ENCODE assay signal across 9 mouse cellular contexts in genomic region chr10:61879427-61879826, GRCm38 (mm10).
DNase-seq lines count a peak whose midpoint lies in the region; ATAC-seq lines count a peak whose summit lies in the region.
"Had no signal": no experiment of that assay in that cellular context is flagged by ENCODE, and none has a peak within 500 bp of the region (broad histone marks: within the 10 kb centered on the region; RNA-seq: fewer than 3 reads in every experiment).

No protein-coding gene starts in this region.

- H3K4me3 ChIP-seq in forebrain, embryonic 12.5 days (replicated peaks) = no peak overlapping the region
- H3K4me3 ChIP-seq: heart, embryonic 15.5 days; myocyte had no signal

- no peak overlapping the region for H3K4me2 ChIP-seq in forebrain, embryonic 12.5 days
- H3K4me2 ChIP-seq: heart, embryonic 15.5 days had no signal

- H3K27me3 ChIP-seq in forebrain, embryonic 12.5 days = peaks cover 11% of the 10 kb centered on the region

- peaks cover 13% of the 10 kb centered on the region for H3K4me1 ChIP-seq in forebrain, embryonic 12.5 days

- no peaks in the 10 kb centered on the region for H3K9me3 ChIP-seq in forebrain, embryonic 12.5 days
- H3K9me3 ChIP-seq: heart, embryonic 15.5 days had no signal

- no peak overlapping the region for H3K27ac ChIP-seq in forebrain, embryonic 12.5 days
- H3K27ac ChIP-seq: heart, embryonic 15.5 days had no signal

- H3K9ac ChIP-seq in forebrain, embryonic 12.5 days = no peak overlapping the region
- H3K9ac ChIP-seq: heart, embryonic 15.5 days had no signal

- WGBS in forebrain, embryonic 12.5 days = 17% methylated on average over 4 of the region's 4 CpGs

- peak; percentile 37 to 48 for DNase-seq in right cerebral cortex, postnatal 10 days (ENCODE audit: low spot score in 2 of 2)
- DNase-seq in right cerebral cortex, adult 18-20 months = no peak
- peak; percentile 55 to 80 for DNase-seq in kidney, postnatal 25 days
- DNase-seq in ovary, postnatal 10 days (ENCODE audit: low spot score) = peak; percentile 3
- no peak for DNase-seq in testis, postnatal 14 days (ENCODE audit: low spot score)
- no peak for DNase-seq in left cerebral cortex, adult 18-20 months (ENCODE audit: low spot score in 2 of 2)

- H3K36me3 ChIP-seq in forebrain, embryonic 12.5 days (replicated peaks) = no peaks in the 10 kb centered on the region
- H3K36me3 ChIP-seq: heart, embryonic 15.5 days had no signal

- ATAC-seq in forebrain, embryonic 12.5 days (ENCODE audit: low FRiP score) = peak; percentile 49; the same call in 1 of the 2 replicates

Comparison
In these comparisons a context has a peak if more than half of its experiments do, and no peak if none do; other contexts are left out.
1. DNase-seq: peak in right cerebral cortex, postnatal 10 days (2 of 2), kidney, postnatal 25 days (2 of 2) and ovary, postnatal 10 days (single experiment); none in right cerebral cortex, adult 18-20 months (single experiment), testis, postnatal 14 days (single experiment) and left cerebral cortex, adult 18-20 months (0 of 2).